Mouse (Mus musculus) myocyte (in vitro differentiated cells): ENCODE data around the gene Ganc. TPM values are rescaled to one million over a fixed set of nuclear protein-coding genes. Genes with fewer than 3 reads are reported as not detected.

Source experiments
- H3K27me3 ChIP-seq: one replicate; pipeline ENCODE4 v1.6.1; 2011; ENCODE audit not compliant: control insufficient read depth, insufficient read depth, insufficient read length
- H3K36me3 ChIP-seq: one replicate; pipeline ENCODE4 v1.6.1; 2011; ENCODE audit not compliant: control insufficient read depth, insufficient read depth
- H3K4me2 ChIP-seq: one replicate; pipeline ENCODE4 v1.6.1; 2011; ENCODE audit warnings: low read depth, control low read depth
- H3K4me3 ChIP-seq: one replicate; pipeline ENCODE4 v1.5.1; 2011; ENCODE audit warnings: mild to moderate bottlenecking, control low read depth, moderate library complexity
- H3K79me2 ChIP-seq: one replicate; pipeline ENCODE4 v1.6.1; 2011; ENCODE audit not compliant: control insufficient read depth, insufficient read depth
- H3ac ChIP-seq: one replicate; pipeline ENCODE4 v1.6.1; 2011; ENCODE audit not compliant: control insufficient read depth, insufficient read length
- CEBPB ChIP-seq: IDR thresholded peaks from 2 replicates; pipeline ENCODE4 v1.6.1; 2011; ENCODE audit warnings: mild to moderate bottlenecking, moderate library complexity; ENCODE audit not compliant: poor library complexity, insufficient read depth, severe bottlenecking
- E2F4 ChIP-seq: IDR thresholded peaks from one replicate; pipeline ENCODE4 v1.6.1; 2011; ENCODE audit warnings: mild to moderate bottlenecking, control low read depth, moderate library complexity; ENCODE audit not compliant: insufficient read depth
- MAX ChIP-seq: IDR thresholded peaks from one replicate; pipeline ENCODE4 v1.6.1; 2011; ENCODE audit warnings: low read depth, mild to moderate bottlenecking, control low read depth
- MYOD1 ChIP-seq, 3 experiments: IDR thresholded peaks; one replicate each; pipeline ENCODE4 v1.6.1; 2011; ENCODE audit warnings: control low read depth in 2 of 3, low read depth in 2 of 3, mild to moderate bottlenecking in 2 of 3, moderate library complexity in 1 of 3; ENCODE audit not compliant: insufficient read length in 2 of 3, control insufficient read depth in 1 of 3
- POLR2A ChIP-seq: IDR thresholded peaks from one replicate; pipeline ENCODE4 v1.6.1; 2011; ENCODE audit warnings: low read depth, mild to moderate bottlenecking, control low read depth, moderate library complexity; ENCODE audit not compliant: insufficient read length
- POLR2AphosphoS2 ChIP-seq: IDR thresholded peaks from one replicate; pipeline ENCODE4 v1.6.1; 2011; ENCODE audit warnings: low read depth, control low read depth; ENCODE audit not compliant: insufficient read length
- REST ChIP-seq: IDR thresholded peaks from one replicate; pipeline ENCODE4 v1.6.1; 2011; ENCODE audit warnings: mild to moderate bottlenecking, control low read depth, moderate library complexity; ENCODE audit not compliant: insufficient read depth, insufficient read length
- SRF ChIP-seq: IDR thresholded peaks from one replicate; pipeline ENCODE4 v1.6.1; 2011; ENCODE audit warnings: low read depth; ENCODE audit not compliant: control insufficient read depth, insufficient read length
- TCF12 ChIP-seq: IDR thresholded peaks from one replicate; pipeline ENCODE4 v1.6.1; 2011; ENCODE audit warnings: mild to moderate bottlenecking, control low read depth; ENCODE audit not compliant: poor library complexity, insufficient read depth, severe bottlenecking
- TCF3 ChIP-seq: IDR thresholded peaks from one replicate; pipeline ENCODE4 v1.6.1; 2011; ENCODE audit warnings: low read depth, control low read depth; ENCODE audit not compliant: insufficient read length
- USF1 ChIP-seq: IDR thresholded peaks from one replicate; pipeline ENCODE4 v1.6.1; 2011; ENCODE audit warnings: low read depth, mild to moderate bottlenecking, control low read depth, moderate library complexity
- polyA plus RNA-seq: library from polyadenylated mRNA; unstranded; fragments of >200 nt; fragmentation: generic; extraction: Trizol; gene quantifications from one replicate; pipeline ENCODE4 v1.2.1, GENCODE M21; 2012; ENCODE audit warnings: missing spikeins

Ganc gene
- polyA plus RNA-seq, 1 experiment = 3.8 TPM

- Histone ChIP-seq H3K36me3 (no peaks in the 10 kb centered on the region), H3ac (no peak overlapping the region), H3K4me2 (no peak overlapping the region), H3K27me3 (no peaks in the 10 kb centered on the region), H3K79me2 (no peaks in the 10 kb centered on the region), H3K4me3 (no peak overlapping the region)
- TF ChIP-seq E2F4 = no peak
- no peak for TF ChIP-seq MYOD1 (IDR thresholded peaks at IDR 0.05; ENCODE audit: control insufficient read depth in 1 of 3, insufficient read length in 2 of 3, low read depth in 2 of 3)
- no peak for TF ChIP-seq MAX
- TF ChIP-seq USF1 = no peak
- no peak for TF ChIP-seq SRF
- no peak for TF ChIP-seq POLR2AphosphoS2
- TF ChIP-seq POLR2A = no peak
These were observed 96.3 kb downstream of the Ganc start for GRCm38 (mm10) chr2:120499971-120500471.

- no peaks in the 10 kb centered on the region for H3K79me2 ChIP-seq
- H3ac ChIP-seq = no peak overlapping the region
- H3K27me3 ChIP-seq = no peaks in the 10 kb centered on the region
- TF ChIP-seq USF1 (no peak), MYOD1 (IDR thresholded peaks at IDR 0.05; ENCODE audit: control insufficient read depth in 1 of 3, insufficient read length in 2 of 3, low read depth in 2 of 3) (no peak), POLR2A (no peak), CEBPB (no peak), TCF3 (no peak), REST (no peak), POLR2AphosphoS2 (no peak)
- H3K36me3 ChIP-seq = peaks cover 7% of the 10 kb centered on the region
- no peak overlapping the region for H3K4me3 ChIP-seq
- no peak overlapping the region for H3K4me2 ChIP-seq
These were observed 97.6 kb downstream of the Ganc start for GRCm38 (mm10) chr2:120501136-120501918.

- H3ac ChIP-seq = no peak overlapping the region
- TF ChIP-seq TCF12 = no peak
- no peak for TF ChIP-seq TCF3
- TF ChIP-seq E2F4 = no peak
- no peak for TF ChIP-seq POLR2A
- TF ChIP-seq MAX = no peak
- TF ChIP-seq CEBPB = no peak
- TF ChIP-seq POLR2AphosphoS2 = peak; percentile 19
- no peaks in the 10 kb centered on the region for H3K79me2 ChIP-seq
- H3K27me3 ChIP-seq = no peaks in the 10 kb centered on the region
- no peak overlapping the region for H3K4me2 ChIP-seq
- H3K36me3 ChIP-seq = peaks cover 7% of the 10 kb centered on the region
- H3K4me3 ChIP-seq = no peak overlapping the region
These were observed 98.4 kb downstream of the Ganc start for GRCm38 (mm10) chr2:120501931-120502604.

GRCm38 (mm10) chr2:120502605-120502990 is 98.9 kb downstream of the Ganc start:
- H3K36me3 ChIP-seq = peaks cover 7% of the 10 kb centered on the region
- no peaks in the 10 kb centered on the region for H3K27me3 ChIP-seq
- H3K4me2 ChIP-seq = no peak overlapping the region
- TF ChIP-seq E2F4 = no peak
- TF ChIP-seq SRF = no peak
- TF ChIP-seq POLR2A = no peak
- TF ChIP-seq POLR2AphosphoS2 = peak; percentile 9
- TF ChIP-seq CEBPB = no peak
- no peak for TF ChIP-seq REST
- TF ChIP-seq TCF3 = no peak
- no peak for TF ChIP-seq TCF12
- no peaks in the 10 kb centered on the region for H3K79me2 ChIP-seq
- H3K4me3 ChIP-seq = no peak overlapping the region
- H3ac ChIP-seq = no peak overlapping the region

GRCm38 (mm10) chr2:120503094-120503493 is 99.4 kb downstream of the Ganc start:
- H3K27me3 ChIP-seq = no peaks in the 10 kb centered on the region

More at GRCm38 (mm10) chr2:120503094-120503493, 99.4 kb downstream of the Ganc start:
- Histone ChIP-seq H3ac (no peak overlapping the region), H3K4me3 (no peak overlapping the region), H3K4me2 (no peak overlapping the region), H3K36me3 (peaks cover 7% of the 10 kb centered on the region), H3K79me2 (no peaks in the 10 kb centered on the region)
- TF ChIP-seq REST (no peak), MYOD1 (IDR thresholded peaks at IDR 0.05; ENCODE audit: control insufficient read depth in 1 of 3, insufficient read length in 2 of 3, low read depth in 2 of 3) (no peak), POLR2AphosphoS2 (peak; percentile 83), SRF (no peak), CEBPB (no peak), E2F4 (no peak)
